Mouse (Mus musculus) kidney, postnatal 14 days (tissue): ENCODE results near the gene Krt86.

ENCODE experiments used
- DNase-seq: peaks from one replicate; pipeline ENCODE4 v3.0.0; 2022; ENCODE audit warnings: mixed read lengths

Gene Krt86

GRCm38 (mm10) chr15:101472952-101473528 lies at the start of gene Krt86:
Krt86 (plus strand) TSS chr15:101473478.
- peak; percentile 24 for DNase-seq

- DNase-seq, result no peak
These were observed 48.4 kb upstream of the Krt86 start for GRCm38 (mm10) chr15:101424914-101425313.

GRCm38 (mm10) chr15:101436611-101437010 lies 36.7 kb upstream of the Krt86 start:
- DNase-seq, result no peak

- no peak for DNase-seq
These were observed 34.7 kb upstream of the Krt86 start, which contains the start of gene Krt87 for GRCm38 (mm10) chr15:101438555-101438954. Krt87 (minus strand) TSS chr15:101438804.

- DNase-seq, result no peak
These were observed 32.4 kb upstream of the Krt86 start for GRCm38 (mm10) chr15:101440837-101441236.

GRCm38 (mm10) chr15:101446572-101446971 lies 26.7 kb upstream of the Krt86 start:
- no peak for DNase-seq

- DNase-seq, result no peak
These were observed 25.8 kb upstream of the Krt86 start, which contains the start of gene Krt88 for GRCm38 (mm10) chr15:101447444-101447843. Krt88 (plus strand) TSS chr15:101447744.

GRCm38 (mm10) chr15:101453093-101453736 lies 20.1 kb upstream of the Krt86 start:
- DNase-seq, result peak; percentile 77

- DNase-seq, result no peak
These were observed 18.5 kb upstream of the Krt86 start for GRCm38 (mm10) chr15:101454774-101455173.

GRCm38 (mm10) chr15:101455292-101455691 lies 18.0 kb upstream of the Krt86 start:
- peak; percentile 45 for DNase-seq

- DNase-seq, result no peak
These were observed 17.4 kb upstream of the Krt86 start for GRCm38 (mm10) chr15:101455891-101456290.

- peak; percentile 51 for DNase-seq
These were observed 14.8 kb upstream of the Krt86 start for GRCm38 (mm10) chr15:101458361-101458930.

- DNase-seq, result no peak
These were observed 14.0 kb upstream of the Krt86 start for GRCm38 (mm10) chr15:101459283-101459682.

GRCm38 (mm10) chr15:101463651-101464050 lies 9.6 kb upstream of the Krt86 start, which contains the start of gene Krt81:
Krt81 (minus strand) TSS chr15:101463751.
- DNase-seq, result no peak

GRCm38 (mm10) chr15:101469093-101469492 lies 4.2 kb upstream of the Krt86 start:
- no peak for DNase-seq

- peak; percentile 43 for DNase-seq
These were observed 5.9 kb downstream of the Krt86 start for GRCm38 (mm10) chr15:101479007-101479665.

- DNase-seq, result no peak
These were observed 6.4 kb downstream of the Krt86 start for GRCm38 (mm10) chr15:101479666-101480060.

- DNase-seq, result no peak
These were observed 8.8 kb downstream of the Krt86 start for GRCm38 (mm10) chr15:101482056-101482455.

- DNase-seq, result no peak
These were observed 10.4 kb downstream of the Krt86 start for GRCm38 (mm10) chr15:101483646-101484045.

- DNase-seq, result no peak
These were observed 11.7 kb downstream of the Krt86 start for GRCm38 (mm10) chr15:101484939-101485338.

- no peak for DNase-seq
These were observed 12.8 kb downstream of the Krt86 start for GRCm38 (mm10) chr15:101485911-101486635.

GRCm38 (mm10) chr15:101491431-101491830 lies 18.2 kb downstream of the Krt86 start, which contains the start of gene Krt83:
Krt83 (minus strand) TSS chr15:101491512.
- DNase-seq, result no peak

GRCm38 (mm10) chr15:101492718-101493117 lies 19.4 kb downstream of the Krt86 start:
- no peak for DNase-seq
